Mouse (Mus musculus) embryonic facial prominence, embryonic 15.5 days (tissue): Measurements from ENCODE around the gene Zfp988. TPM values are rescaled to one million over a fixed set of nuclear protein-coding genes. Genes with fewer than 3 reads are reported as not detected.
A peak's percentile ranks its signal among the peaks of the same experiment; 100 is the strongest.
"Not testable (repeated sequence)": the region's sequence is repeated elsewhere in the genome, so short reads cannot be mapped to it uniquely, and the experiment has no call there.

Experiments used
- ATAC-seq: fragments of 200-750 bp; cut with Nextera tagmentation; 2 replicates; pipeline ENCODE4 v1.8.0; 2017; ENCODE audit warnings: low read depth, moderate TSS enrichment; ENCODE audit not compliant: insufficient number of reproducible peaks, low FRiP score, low TSS enrichment
- H3K27ac ChIP-seq: fragments of 300-500 bp; sonication (generic); replicated peaks from 2 replicates; pipeline ENCODE4 v1.5.1; 2015; ENCODE audit warnings: mild to moderate bottlenecking, inconsistent platforms
- H3K27me3 ChIP-seq: fragments of 300-500 bp; sonication (generic); 2 replicates; pipeline ENCODE4 v1.6.1; 2015; ENCODE audit warnings: inconsistent platforms
- H3K36me3 ChIP-seq: fragments of 300-500 bp; sonication (generic); 2 replicates; pipeline ENCODE4 v1.6.1; 2015; ENCODE audit warnings: mild to moderate bottlenecking, inconsistent platforms
- H3K4me1 ChIP-seq: fragments of 300-500 bp; sonication (generic); 2 replicates; pipeline ENCODE4 v1.6.1; 2015; ENCODE audit warnings: inconsistent platforms
- H3K4me2 ChIP-seq: fragments of 300-500 bp; sonication (generic); replicated peaks from 2 replicates; pipeline ENCODE4 v1.6.1; 2015; ENCODE audit warnings: mild to moderate bottlenecking, inconsistent platforms
- H3K4me3 ChIP-seq: fragments of 300-500 bp; sonication (generic); replicated peaks from 2 replicates; pipeline ENCODE4 v1.5.1; 2015; ENCODE audit warnings: mild to moderate bottlenecking, inconsistent platforms
- H3K9ac ChIP-seq: fragments of 300-500 bp; sonication (generic); 2 replicates; pipeline ENCODE4 v1.6.1; 2015; ENCODE audit warnings: inconsistent platforms
- H3K9me3 ChIP-seq: fragments of 300-500 bp; sonication (generic); replicated peaks from 2 replicates; pipeline ENCODE4 v1.6.1; 2016; ENCODE audit warnings: inconsistent platforms
- WGBS: fragments of 180-500 bp; shearing (Covaris S2); methylation state at CpG from one replicate; pipeline ENCODE4 v1.1.7; 2015; 5-methylcytosine and 5-hydroxymethylcytosine counted together
- polyA plus RNA-seq: library from polyadenylated mRNA; unstranded; fragments of >200 nt; fragmentation: Nextera tagmentation; extraction: Ambion mirVana; gene quantifications from 2 replicates; pipeline ENCODE4 v1.2.1, GENCODE M21; 2015

Gene Zfp988
- polyA plus RNA-seq, 1 experiment from 2014 or later, result not detected

DNA sequence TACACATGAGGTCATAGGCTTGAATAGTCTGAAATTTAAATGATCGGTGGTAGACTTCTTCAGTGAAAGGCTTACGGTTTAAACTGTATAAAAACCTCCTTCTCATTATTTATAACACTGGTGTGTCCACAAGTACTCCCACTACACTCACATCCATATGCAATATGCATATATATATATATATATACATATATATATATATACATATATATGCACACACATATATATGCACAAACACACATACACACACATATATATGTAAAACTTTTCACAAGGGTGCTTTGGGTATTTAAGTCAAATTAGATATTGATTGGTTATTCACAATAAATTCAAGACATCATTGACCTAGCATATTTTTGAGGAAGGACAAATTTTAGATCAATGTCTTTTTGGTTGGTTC, 51.7 kb downstream of the Zfp988 start:
- H3K4me1 ChIP-seq, H3K27me3 ChIP-seq, H3K4me3 ChIP-seq, H3K9ac ChIP-seq, H3K4me2 ChIP-seq, H3K36me3 ChIP-seq, H3K9me3 ChIP-seq, ATAC-seq, H3K27ac ChIP-seq: not testable (repeated sequence)
- WGBS, result no CpG with 5 or more reads among the region's 2 CpGs

GRCm38 (mm10) chr4:147361003-147361402, 55.5 kb downstream of the Zfp988 start, which contains the start of gene Zfp978:
Gene Zfp978, plus strand, starts transcription at chr4:147361303.
- not testable (repeated sequence) for ATAC-seq, H3K36me3 ChIP-seq, H3K4me2 ChIP-seq, H3K27ac ChIP-seq, H3K27me3 ChIP-seq, H3K4me1 ChIP-seq, H3K9me3 ChIP-seq, H3K9ac ChIP-seq, H3K4me3 ChIP-seq
- no CpG with 5 or more reads among the region's 6 CpGs for WGBS

DNA sequence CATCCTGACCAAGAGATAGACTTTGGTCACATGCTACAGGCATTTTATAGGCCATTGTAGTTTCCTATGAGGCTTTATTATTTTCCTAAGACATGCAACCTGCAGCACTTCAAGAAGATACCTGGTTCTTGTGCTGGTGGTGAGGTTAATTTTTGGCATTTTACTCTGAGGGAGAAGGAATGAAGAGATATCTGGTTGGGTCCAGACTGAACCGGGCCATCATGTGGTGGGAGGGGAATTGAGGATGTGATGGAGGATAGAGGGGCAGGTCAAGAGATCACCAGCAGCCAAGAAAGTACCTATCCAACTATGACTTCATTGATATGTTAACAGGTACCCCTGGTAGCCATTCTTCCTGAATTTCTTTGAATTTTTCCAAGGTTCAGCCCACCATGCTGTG, 56.4 kb downstream of the Zfp988 start:
- not testable (repeated sequence) for H3K4me2 ChIP-seq, H3K27me3 ChIP-seq, H3K4me3 ChIP-seq, H3K36me3 ChIP-seq, H3K4me1 ChIP-seq, H3K9ac ChIP-seq, ATAC-seq, H3K9me3 ChIP-seq, H3K27ac ChIP-seq
- WGBS, result no CpG with 5 or more reads among the region's 1 CpGs

DNA sequence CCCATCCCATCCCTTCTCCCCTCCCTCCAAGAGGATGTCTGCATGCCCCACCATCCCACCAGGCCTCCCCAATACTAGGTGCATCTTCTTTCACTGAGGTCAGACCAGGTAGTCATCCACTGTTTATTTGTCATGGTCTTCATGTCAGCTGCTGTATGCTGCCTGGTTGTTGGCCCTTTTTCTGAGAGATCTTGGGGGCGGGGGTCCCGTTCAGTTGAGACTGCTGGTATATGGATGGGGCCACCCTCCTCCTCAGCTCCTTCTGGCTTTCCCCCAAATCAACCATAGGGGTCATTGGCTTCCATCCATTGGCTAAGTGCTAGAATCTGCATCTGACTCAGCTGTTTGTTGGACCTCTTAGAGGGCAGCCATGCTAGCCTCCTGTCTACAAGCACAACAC, 64.1 kb downstream of the Zfp988 start:
- H3K4me2 ChIP-seq, H3K4me1 ChIP-seq, H3K9ac ChIP-seq, H3K27me3 ChIP-seq, H3K27ac ChIP-seq, H3K36me3 ChIP-seq, H3K4me3 ChIP-seq, H3K9me3 ChIP-seq: not testable (repeated sequence)
- WGBS, result no CpG with 5 or more reads among the region's 2 CpGs
- ATAC-seq, result peak; percentile 69

DNA sequence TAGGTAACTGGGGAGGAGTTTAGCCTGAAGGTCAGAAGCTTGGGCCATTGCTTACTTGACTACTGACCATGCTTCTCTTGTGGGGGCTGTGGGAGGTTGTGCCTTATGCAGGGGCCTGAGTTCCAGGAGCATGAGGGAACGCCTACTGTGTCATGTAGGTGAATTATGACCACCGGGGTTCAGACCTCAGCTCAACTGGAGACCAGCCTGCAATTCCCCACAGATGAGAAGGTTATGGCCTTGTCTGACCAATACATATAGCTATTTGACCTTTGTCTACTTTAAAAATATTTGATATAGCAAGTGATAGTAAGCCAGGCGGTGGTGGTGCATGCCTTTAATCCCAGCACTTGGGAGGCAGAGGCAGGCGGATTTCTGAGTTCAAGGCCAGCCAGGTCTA, 77.7 kb downstream of the Zfp988 start:
- H3K9me3 ChIP-seq, H3K27ac ChIP-seq, H3K4me3 ChIP-seq, H3K36me3 ChIP-seq, H3K9ac ChIP-seq, H3K4me1 ChIP-seq, H3K4me2 ChIP-seq, ATAC-seq, H3K27me3 ChIP-seq: not testable (repeated sequence)
- whole genome bisulfite sequencing, result 83% methylated on average over 4 of the region's 4 CpGs

Other genes starting within 250 kb of the Zfp988 start
- 4.4 and 4.9 TPM in 2 replicates for gene Zfp991, start 173.6 kb upstream of the Zfp988 start, polyA plus RNA-seq
- gene Zfp978, start 55.6 kb downstream of the Zfp988 start, polyA plus RNA-seq, result not detected in 2 replicates
- gene Zfp982, start 186.7 kb downstream of the Zfp988 start, polyA plus RNA-seq, result 3.9 and 4.6 TPM in 2 replicates
- gene Gm16503, start 234.5 kb downstream of the Zfp988 start, polyA plus RNA-seq, result 0.16 and 0.31 TPM in 2 replicates
- gene Zfp985, start 247.6 kb downstream of the Zfp988 start, polyA plus RNA-seq, result 0.07 and 0.11 TPM in 2 replicates